Mouse (Mus musculus): ENCODE measurements around the gene Phactr2.

DNA sequence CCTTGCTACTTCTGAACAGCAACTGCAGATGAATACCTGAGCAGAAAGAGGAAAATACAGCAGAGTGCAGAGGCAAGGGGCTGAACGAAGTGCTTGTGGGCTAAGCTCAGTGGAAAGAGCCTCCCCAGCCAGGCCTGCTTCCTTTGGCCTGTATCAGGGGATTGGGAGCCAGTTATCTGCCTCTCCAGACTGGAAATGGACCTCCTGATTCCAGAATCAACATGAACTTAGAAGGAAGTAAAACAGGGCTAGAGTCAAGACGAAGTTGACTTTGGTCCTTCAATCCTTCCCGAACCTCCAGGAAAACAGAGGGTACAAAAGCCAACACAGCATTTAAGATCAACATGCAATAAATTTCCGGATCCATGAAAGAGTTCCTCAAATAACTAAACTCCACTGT lies 236.0 kb downstream of the Phactr2 start:
- TF ChIP-seq CTCF (IDR thresholded peaks at IDR 0.05; ENCODE audit: low read depth) (no peak), EP300 (optimal IDR thresholded peaks at IDR 0.05) (no peak)

All from stomach, postnatal 0 days (tissue).